ENCODE assay signal across 9 mouse cellular contexts in genomic region chr17:28521920-28522319, GRCm38 (mm10). TPM values are rescaled to one million over a fixed set of nuclear protein-coding genes. Genes with fewer than 3 reads are reported as not detected.
DNase-seq lines count a peak whose midpoint lies in the region; ATAC-seq and TF ChIP-seq lines count a peak whose summit lies in the region.
"Had no signal": no experiment of that assay in that cellular context is flagged by ENCODE, and none has a peak within 500 bp of the region (broad histone marks: within the 10 kb centered on the region; RNA-seq: fewer than 3 reads in every experiment).

No protein-coding gene starts in this region.

- H3K4me2 ChIP-seq in limb, embryonic 11.5 days (ENCODE audit: low read depth, severe bottlenecking): peak overlapping the region; percentile 87
- peak overlapping the region; percentile 98 for H3K4me2 ChIP-seq in stomach, embryonic 16.5 days (ENCODE audit: low read depth, low read length)

- WGBS in limb, embryonic 11.5 days: 28% methylated on average over 6 of the region's 6 CpGs
- WGBS in stomach, embryonic 16.5 days: 42% methylated on average over 6 of the region's 6 CpGs

- intact Hi-C loops in gastrocnemius, adult 2 months (cut with DNase I): loop anchor here (10.0 kb wide), 1 partner anchor 287 kb away; the partner anchor contains the start of gene Ppard
- intact Hi-C loops in gastrocnemius, postnatal 36 days (cut with DNase I): loop anchor here (2.0 kb wide), 1 partner anchor 37 kb away; no protein-coding TSS in a partner anchor

- peaks cover 28% of the 10 kb centered on the region for H3K4me1 ChIP-seq in testis, adult 2 months (ENCODE audit: control insufficient read depth, insufficient read depth, low read length)
- H3K4me1 ChIP-seq in limb, embryonic 11.5 days (ENCODE audit: control insufficient read depth, insufficient read depth, low read length): peaks cover 5% of the 10 kb centered on the region
- H3K4me1 ChIP-seq in stomach, embryonic 16.5 days (ENCODE audit: control insufficient read depth, insufficient read depth, low read length): peaks cover 30% of the 10 kb centered on the region

- H3K9ac ChIP-seq in limb, embryonic 11.5 days (ENCODE audit: low read length): no peak overlapping the region
- H3K9ac ChIP-seq in stomach, embryonic 16.5 days (ENCODE audit: low read length): peak overlapping the region; percentile 36; the same call in 1 of the 2 replicates

- TF ChIP-seq POLR2A in testis, adult 2 months (IDR thresholded peaks at IDR 0.05; ENCODE audit: control insufficient read depth, low read depth, low read length): no peak

- peak overlapping the region; percentile 76 for H3K4me3 ChIP-seq in gastrocnemius, adult 2 months
- H3K4me3 ChIP-seq in testis, adult 2 months (ENCODE audit: control insufficient read depth, low read depth, low read length): no peak overlapping the region
- H3K4me3 ChIP-seq in limb, embryonic 11.5 days (ENCODE audit: low read depth, low read length): no peak overlapping the region
- peak overlapping the region; percentile 72 for H3K4me3 ChIP-seq in stomach, embryonic 16.5 days (replicated peaks; ENCODE audit: low read length)

- peak overlapping the region; percentile 99 for H3K27ac ChIP-seq in gastrocnemius, adult 2 months
- peak overlapping the region; percentile 69 for H3K27ac ChIP-seq in testis, adult 2 months (ENCODE audit: control insufficient read depth, insufficient read depth, low read depth, low read length)
- H3K27ac ChIP-seq in limb, embryonic 11.5 days (replicated peaks; ENCODE audit: low read depth, low read length): no peak overlapping the region
- H3K27ac ChIP-seq in stomach, embryonic 16.5 days (ENCODE audit: low read length): peak overlapping the region; percentile 95; the same call in 1 of the 2 replicates

- ATAC-seq in limb, embryonic 11.5 days (ENCODE audit: insufficient number of reproducible peaks, low FRiP score, low TSS enrichment, low read depth): no peak
- no peak for ATAC-seq in stomach, embryonic 16.5 days (ENCODE audit: insufficient read depth, low FRiP score)

- peak; percentile 26 for DNase-seq in gastrocnemius, adult 2 months
- DNase-seq in gastrocnemius, postnatal 36 days: no peak
- no peak for DNase-seq in testis, postnatal 10 days (ENCODE audit: low spot score)
- DNase-seq in limb, embryonic 11.5 days (ENCODE audit: low spot score): no peak
- DNase-seq in layer of hippocampus, adult 9-11 months: no peak
- DNase-seq in left cerebral cortex, adult 9 months (ENCODE audit: low spot score in 2 of 2): no peak

- no peak for TF ChIP-seq CTCF in gastrocnemius, adult 2 months (IDR thresholded peaks at IDR 0.05)
- no peak for TF ChIP-seq CTCF in testis, adult 2 months (IDR thresholded peaks at IDR 0.05; ENCODE audit: control insufficient read depth, insufficient read depth, insufficient replicate concordance, low read depth, low read length)

- no peaks in the 10 kb centered on the region for H3K9me3 ChIP-seq in limb, embryonic 11.5 days (ENCODE audit: control insufficient read depth, low read length)
- H3K9me3 ChIP-seq in stomach, embryonic 16.5 days (replicated peaks; ENCODE audit: control insufficient read depth, low read length): no peaks in the 10 kb centered on the region

- no peaks in the 10 kb centered on the region for H3K27me3 ChIP-seq in testis, adult 2 months (ENCODE audit: control insufficient read depth, insufficient read depth, low read length)
- H3K27me3 ChIP-seq in limb, embryonic 11.5 days (ENCODE audit: control insufficient read depth, insufficient read depth, low read length): 0 out of 2 replicates have a peak, but pooled peaks cover 14% of the 10 kb centered on the region
- H3K27me3 ChIP-seq in stomach, embryonic 16.5 days (ENCODE audit: control insufficient read depth, insufficient read depth, low read length): no peaks in the 10 kb centered on the region; the same call in 1 of the 2 replicates

- no peaks in the 10 kb centered on the region for H3K36me3 ChIP-seq in testis, adult 2 months (ENCODE audit: control insufficient read depth, insufficient read depth, low read length)
- H3K36me3 ChIP-seq in limb, embryonic 11.5 days (ENCODE audit: control insufficient read depth, insufficient read depth, low read length): no peaks in the 10 kb centered on the region
- no peaks in the 10 kb centered on the region for H3K36me3 ChIP-seq in stomach, embryonic 16.5 days (ENCODE audit: control insufficient read depth, insufficient read depth, low read length)

RNA-seq across cellular contexts. Expression of gene Fkbp5, which starts 4.6 kb away (rescaled TPM):
- 100 to 1,000 TPM; 106 to 153 TPM for total RNA-seq in gastrocnemius, adult 2 months (2021)
- total RNA-seq in gastrocnemius, postnatal 36 days (2021): 100 to 1,000 TPM; 107 to 115 TPM
- 19.8 and 22.7 TPM in 2 replicates for polyA plus RNA-seq in testis, adult 2 months (2012; rRNA removed)
- polyA plus RNA-seq in limb, embryonic 11.5 days (2014; fragmentation: Nextera tagmentation; extraction: Ambion mirVana): 11.6 and 12.2 TPM in 2 replicates
- polyA plus RNA-seq in stomach, embryonic 16.5 days (2015; fragmentation: Nextera tagmentation; extraction: Ambion mirVana): 25.5 and 27.1 TPM in 2 replicates

RNA-seq across cellular contexts. Expression of gene Armc12, which starts 8.7 kb away (rescaled TPM):
- not detected for total RNA-seq in gastrocnemius, adult 2 months (2021)
- not detected for total RNA-seq in gastrocnemius, postnatal 36 days (2021)
- polyA plus RNA-seq in testis, adult 2 months (2012; rRNA removed): 513 and 515 TPM in 2 replicates
- not detected in 2 replicates for polyA plus RNA-seq in limb, embryonic 11.5 days (2014; fragmentation: Nextera tagmentation; extraction: Ambion mirVana)
- not detected in 2 replicates for polyA plus RNA-seq in stomach, embryonic 16.5 days (2015; fragmentation: Nextera tagmentation; extraction: Ambion mirVana)
- polyA plus RNA-seq: large intestine, adult 2 months had no signal

RNA-seq across cellular contexts. Expression of gene Clpsl2, which starts 27.3 kb away (rescaled TPM):
- total RNA-seq in gastrocnemius, adult 2 months (2021): not detected
- not detected for total RNA-seq in gastrocnemius, postnatal 36 days (2021)
- not detected in 2 replicates for polyA plus RNA-seq in testis, adult 2 months (2012; rRNA removed)
- polyA plus RNA-seq in limb, embryonic 11.5 days (2014; fragmentation: Nextera tagmentation; extraction: Ambion mirVana): not detected in 2 replicates
- polyA plus RNA-seq in stomach, embryonic 16.5 days (2015; fragmentation: Nextera tagmentation; extraction: Ambion mirVana): not detected in 2 replicates
- polyA plus RNA-seq: large intestine, adult 2 months had no signal

RNA-seq across cellular contexts. Expression of gene Clps, which starts 38.6 kb away (rescaled TPM):
- total RNA-seq in gastrocnemius, adult 2 months (2021): not detected
- not detected for total RNA-seq in gastrocnemius, postnatal 36 days (2021)
- 2.5 and 4.1 TPM in 2 replicates for polyA plus RNA-seq in testis, adult 2 months (2012; rRNA removed)
- not detected in 2 replicates for polyA plus RNA-seq in limb, embryonic 11.5 days (2014; fragmentation: Nextera tagmentation; extraction: Ambion mirVana)
- 3,124 and 3,837 TPM in 2 replicates for polyA plus RNA-seq in stomach, embryonic 16.5 days (2015; fragmentation: Nextera tagmentation; extraction: Ambion mirVana)

RNA-seq across cellular contexts. Expression of gene Lhfpl5, which starts 53.5 kb away (rescaled TPM):
- total RNA-seq in gastrocnemius, adult 2 months (2021): not detected
- total RNA-seq in gastrocnemius, postnatal 36 days (2021): not detected
- polyA plus RNA-seq in testis, adult 2 months (2012; rRNA removed): 0.10 TPM in 1 of 2 replicates, not detected in the other
- 0.26 and 0.36 TPM in 2 replicates for polyA plus RNA-seq in limb, embryonic 11.5 days (2014; fragmentation: Nextera tagmentation; extraction: Ambion mirVana)
- 0.82 and 0.87 TPM in 2 replicates for polyA plus RNA-seq in stomach, embryonic 16.5 days (2015; fragmentation: Nextera tagmentation; extraction: Ambion mirVana)

Comparison
In these comparisons a context has a peak if more than half of its experiments do, and no peak if none do; other contexts are left out.
1. H3K4me3 ChIP-seq: peak in gastrocnemius, adult 2 months (single experiment) and stomach, embryonic 16.5 days (single experiment); none in testis, adult 2 months (single experiment) and limb, embryonic 11.5 days (single experiment).
2. RNA of gene Armc12, which starts 8.7 kb away (polyA plus RNA-seq): 513 to 515 TPM in testis, adult 2 months; not detected in limb, embryonic 11.5 days and not detected in stomach, embryonic 16.5 days; every median in the first group is over 100 times any median in the second.